Mouse (Mus musculus) erythroblast, adult 5-6 weeks (primary cell): ENCODE results near the gene Polm. TPM values are rescaled to one million over a fixed set of nuclear protein-coding genes. Genes with fewer than 3 reads are reported as not detected.

ENCODE experiments used
- ATAC-seq: replicated peaks from 2 replicates; pipeline ENCODE4 v1.8.0; 2016; ENCODE audit warnings: moderate number of reproducible peaks, mild to moderate bottlenecking, moderate TSS enrichment, inconsistent platforms; ENCODE audit not compliant: poor library complexity, low FRiP score, severe bottlenecking
- total RNA-seq, 2 experiments: library from RNA; stranded (forward) in 1 of 2; stranded (reverse) in 1 of 2; fragments of 150-400 nt in 1 of 2; fragments of 200-764, 138-1000 nt in 1 of 2; gene quantifications; 2 replicates each; pipeline versions ENCODE4 v1.2.3 to v1.2.4; 2015 to 2017; ENCODE audit warnings: low replicate concordance in 2 of 2

Gene Polm
- total RNA-seq, 2 experiments from 2014 or later, result 0.58 to 1.5 TPM

DNA sequence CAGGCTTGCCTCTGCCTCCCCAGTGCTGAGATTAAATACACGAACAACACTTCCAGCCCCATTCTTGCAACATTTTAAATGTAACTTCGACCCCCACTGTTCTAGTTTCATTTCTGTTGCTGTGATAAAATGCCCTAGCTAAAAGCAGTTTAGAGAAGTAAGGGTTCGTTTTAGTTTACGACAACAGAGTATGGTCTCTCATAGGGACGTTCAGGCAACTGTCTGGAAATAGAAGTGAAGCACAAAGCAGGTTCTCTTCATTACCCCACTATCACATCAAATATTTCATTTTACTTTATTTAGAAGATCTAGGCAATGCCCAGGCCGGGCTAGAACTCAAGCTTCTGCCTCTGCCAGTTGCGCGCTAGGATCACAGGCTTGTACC lies 50.2 kb downstream of the Polm start:
- ATAC-seq, result no peak

DNA sequence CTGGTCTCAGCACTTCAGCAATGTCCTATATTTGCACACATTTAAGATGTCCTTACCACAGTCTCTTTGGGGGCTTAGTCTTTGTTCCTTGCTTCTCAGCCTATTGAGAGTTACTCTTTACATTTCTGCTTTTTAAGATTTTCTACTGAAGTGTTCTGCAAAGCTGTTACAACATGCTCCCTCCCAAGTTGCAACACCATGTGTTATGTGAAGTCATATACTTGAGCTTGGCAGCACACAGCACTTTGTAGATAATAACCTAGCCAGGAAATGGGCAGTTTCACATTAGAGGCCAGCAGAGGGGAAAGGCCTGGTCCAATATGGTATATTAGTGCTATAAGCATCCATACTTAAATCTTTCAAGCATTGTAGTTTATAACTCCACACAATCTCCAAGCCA lies 52.1 kb downstream of the Polm start:
- no peak for ATAC-seq

DNA sequence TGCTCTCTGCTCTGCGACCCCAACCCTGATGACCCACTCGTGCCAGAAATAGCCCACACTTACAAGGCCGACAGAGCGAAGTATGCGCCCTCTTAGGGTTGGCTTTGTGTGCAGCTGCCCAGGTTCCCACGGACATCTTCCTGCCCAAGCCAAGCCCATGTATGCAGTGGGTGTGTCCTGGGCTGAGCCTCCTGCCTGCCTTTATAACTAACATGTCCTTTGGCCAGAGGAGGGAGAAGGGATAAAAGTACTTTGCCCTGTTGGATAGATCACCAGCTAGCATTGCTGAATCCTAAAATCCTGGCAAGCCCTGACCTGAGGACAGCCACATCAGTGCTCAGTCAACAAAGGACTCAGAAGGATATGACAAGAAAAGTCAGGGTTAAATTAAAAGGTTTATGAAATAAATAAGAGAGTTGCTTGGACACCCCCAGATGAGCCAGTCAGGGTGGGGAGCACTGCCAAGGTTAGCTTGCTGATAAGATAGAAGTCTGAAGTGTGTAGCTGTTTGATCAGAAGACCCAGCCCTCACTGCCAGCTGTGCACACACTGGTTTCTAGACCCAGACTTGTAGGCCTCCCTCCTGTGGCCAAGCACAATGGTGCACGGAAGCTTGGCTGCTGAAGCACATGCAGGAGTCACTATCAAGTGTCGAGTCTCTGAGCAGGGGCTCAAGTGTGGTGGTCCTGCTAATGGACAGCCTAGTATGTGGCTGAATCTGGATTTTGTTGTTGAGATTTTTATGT lies 55.4 kb downstream of the Polm start:
- ATAC-seq, result peak; percentile 44; the same call in 1 of the 2 replicates

DNA sequence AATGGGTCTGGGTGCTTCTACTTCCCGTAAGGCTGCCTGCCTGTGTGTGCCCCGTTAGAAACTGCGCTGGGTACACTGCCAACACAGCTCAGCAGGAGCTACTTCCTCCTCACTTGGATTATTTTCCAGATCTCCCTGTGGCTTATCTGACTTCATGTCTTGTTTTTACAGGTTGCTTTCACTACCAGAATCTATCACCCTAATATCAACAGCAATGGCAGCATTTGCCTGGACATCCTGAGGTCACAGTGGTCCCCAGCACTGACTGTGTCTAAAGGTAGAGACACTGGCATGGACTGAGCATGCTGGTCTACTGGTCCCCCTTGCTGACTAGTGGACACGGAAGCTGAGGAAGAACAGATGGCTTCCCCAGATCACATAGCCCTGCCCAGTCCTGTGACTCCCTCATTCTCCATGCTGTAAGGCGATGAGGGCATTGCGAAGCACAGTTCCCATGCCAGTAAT lies 57.7 kb downstream of the Polm start:
- no peak for ATAC-seq

DNA sequence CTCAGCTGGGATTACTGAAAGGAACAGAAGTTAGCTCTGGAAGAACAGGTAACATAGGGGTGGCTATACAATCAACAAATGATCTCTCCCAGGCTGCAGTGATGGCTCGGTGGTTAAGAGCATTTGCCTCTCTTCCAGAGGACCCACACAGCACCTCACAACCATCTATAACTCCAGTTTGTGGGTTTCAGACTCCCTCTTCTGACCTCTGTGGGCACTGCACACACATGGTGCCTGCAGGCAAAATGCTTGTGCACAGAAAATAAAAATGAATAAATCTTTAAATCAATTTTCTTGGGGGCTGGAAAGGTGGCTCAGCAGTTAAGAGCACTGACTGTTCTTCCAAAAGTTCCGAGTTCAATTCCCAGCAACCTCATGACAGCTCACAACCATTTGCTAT lies 59.3 kb downstream of the Polm start:
- ATAC-seq, result no peak

Other genes starting within 250 kb of the Polm start
- 16.5 and 28.1 TPM in 2 replicates for gene Mrps24, start 122.3 kb downstream of the Polm start, total RNA-seq (2015; ENCODE audit: low replicate concordance)
- gene Mrps24, start 122.3 kb downstream of the Polm start, total RNA-seq (2017; ENCODE audit: low replicate concordance), result 16.1 and 21.7 TPM in 2 replicates
- 0.19 and 2.3 TPM in 2 replicates for gene Urgcp, start 75.6 kb downstream of the Polm start, total RNA-seq (2015; ENCODE audit: low replicate concordance)
- 1.2 and 3.2 TPM in 2 replicates for gene Urgcp, start 75.6 kb downstream of the Polm start, total RNA-seq (2017; ENCODE audit: low replicate concordance)
- 14.4 and 17.1 TPM in 2 replicates for gene Dbnl, start 49.5 kb downstream of the Polm start, total RNA-seq (2015; ENCODE audit: low replicate concordance)
- 26.0 and 32.9 TPM in 2 replicates for gene Dbnl, start 49.5 kb downstream of the Polm start, total RNA-seq (2017; ENCODE audit: low replicate concordance)
- gene Pgam2, start 34.3 kb downstream of the Polm start, total RNA-seq (2015; ENCODE audit: low replicate concordance), result not detected in 2 replicates
- gene Pgam2, start 34.3 kb downstream of the Polm start, total RNA-seq (2017; ENCODE audit: low replicate concordance), result not detected in 2 replicates
- not detected in 2 replicates for gene Aebp1, start 23.9 kb upstream of the Polm start, total RNA-seq (2015; ENCODE audit: low replicate concordance)
- gene Aebp1, start 23.9 kb upstream of the Polm start, total RNA-seq (2017; ENCODE audit: low replicate concordance), result not detected in 2 replicates
- 20.7 and 26.5 TPM in 2 replicates for gene Pold2, start 40.3 kb upstream of the Polm start, total RNA-seq (2015; ENCODE audit: low replicate concordance)
- gene Pold2, start 40.3 kb upstream of the Polm start, total RNA-seq (2017; ENCODE audit: low replicate concordance), result 4.2 and 18.0 TPM in 2 replicates
- not detected in 2 replicates for gene Myl7, start 60.8 kb upstream of the Polm start, total RNA-seq (2015; ENCODE audit: low replicate concordance)
- not detected in 2 replicates for gene Myl7, start 60.8 kb upstream of the Polm start, total RNA-seq (2017; ENCODE audit: low replicate concordance)
- gene Gck, start 112.1 kb upstream of the Polm start, total RNA-seq (2015; ENCODE audit: low replicate concordance), result not detected in 2 replicates
- not detected in 2 replicates for gene Gck, start 112.1 kb upstream of the Polm start, total RNA-seq (2017; ENCODE audit: low replicate concordance)
- gene Ykt6, start 117.7 kb upstream of the Polm start, total RNA-seq (2015; ENCODE audit: low replicate concordance), result 9.8 and 11.3 TPM in 2 replicates
- gene Ykt6, start 117.7 kb upstream of the Polm start, total RNA-seq (2017; ENCODE audit: low replicate concordance), result 6.8 and 22.3 TPM in 2 replicates
- not detected in 2 replicates for gene Camk2b, start 228.3 kb upstream of the Polm start, total RNA-seq (2015; ENCODE audit: low replicate concordance)
- gene Camk2b, start 228.3 kb upstream of the Polm start, total RNA-seq (2017; ENCODE audit: low replicate concordance), result 0.14 TPM in 1 of 2 replicates, not detected in the other